Mouse (Mus musculus) gastrocnemius, adult 18-20 months (tissue): ENCODE data around the gene Pigs. TPM values are rescaled to one million over a fixed set of nuclear protein-coding genes. Genes with fewer than 3 reads are reported as not detected.

ENCODE experiments used
- DNase-seq: peaks from one replicate; pipeline ENCODE4 v3.0.0; 2021; ENCODE audit warnings: low spot score
- total RNA-seq, 2 experiments: library from RNA; stranded (reverse); gene quantifications; 2 replicates each; pipeline ENCODE4 v1.2.3; 2021

The Pigs gene
- total RNA-seq, 2 experiments from 2014 or later, result 18.2 to 19.2 TPM

DNA sequence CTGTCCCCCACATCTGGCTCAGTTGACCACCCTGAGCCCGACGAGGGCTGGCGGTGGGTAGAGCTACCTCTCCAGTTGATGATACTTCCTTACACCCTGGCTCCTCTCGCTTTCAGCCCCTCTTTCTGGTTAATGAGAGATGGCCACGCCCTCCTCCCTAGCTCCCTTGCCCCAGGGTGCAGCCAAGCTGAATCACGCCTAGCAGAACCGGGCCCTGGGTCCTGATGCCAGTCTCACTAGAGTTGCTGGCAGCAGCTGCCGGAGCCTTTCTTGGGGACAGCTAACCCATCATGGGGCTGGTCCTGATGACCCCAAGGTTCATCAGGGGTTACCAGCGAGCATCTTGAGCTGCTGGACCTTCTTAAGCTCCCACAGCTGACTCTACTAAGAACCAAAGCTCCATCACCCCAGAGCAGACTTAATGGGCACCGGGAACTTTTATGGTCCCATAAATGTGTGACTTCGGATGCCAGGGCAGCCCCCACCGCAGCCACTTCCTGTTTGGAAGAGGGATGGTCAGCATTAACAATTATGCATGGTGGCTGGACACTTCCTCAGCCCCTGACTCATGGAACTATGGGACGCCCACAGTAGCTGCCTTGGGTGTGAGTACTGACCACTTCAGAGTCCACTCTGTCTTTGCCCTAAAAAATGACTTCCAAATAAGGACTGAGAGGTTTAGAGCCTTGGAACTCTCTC, 35.2 kb downstream of the Pigs start:
- no peak for DNase-seq

DNA sequence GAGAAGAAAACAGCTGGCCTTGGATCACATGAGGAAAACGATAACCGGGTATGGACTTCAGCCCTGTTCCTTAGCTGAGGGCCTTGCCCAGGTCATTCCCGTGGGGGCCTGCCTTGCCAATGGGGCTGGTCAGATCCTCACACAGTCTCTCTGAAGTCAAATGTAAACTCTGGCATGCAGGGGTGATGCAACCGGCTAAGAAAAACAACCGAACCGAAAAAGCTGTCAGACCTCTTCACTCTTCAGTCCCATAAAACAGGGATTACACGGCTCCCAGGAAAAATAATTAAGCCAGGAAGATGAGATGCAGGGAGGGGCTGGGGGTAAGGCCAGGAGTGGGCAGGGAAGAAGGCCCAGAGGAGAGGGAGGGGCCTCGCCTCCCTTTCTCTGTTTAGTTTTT, 35.9 kb downstream of the Pigs start:
- DNase-seq, result no peak

DNA sequence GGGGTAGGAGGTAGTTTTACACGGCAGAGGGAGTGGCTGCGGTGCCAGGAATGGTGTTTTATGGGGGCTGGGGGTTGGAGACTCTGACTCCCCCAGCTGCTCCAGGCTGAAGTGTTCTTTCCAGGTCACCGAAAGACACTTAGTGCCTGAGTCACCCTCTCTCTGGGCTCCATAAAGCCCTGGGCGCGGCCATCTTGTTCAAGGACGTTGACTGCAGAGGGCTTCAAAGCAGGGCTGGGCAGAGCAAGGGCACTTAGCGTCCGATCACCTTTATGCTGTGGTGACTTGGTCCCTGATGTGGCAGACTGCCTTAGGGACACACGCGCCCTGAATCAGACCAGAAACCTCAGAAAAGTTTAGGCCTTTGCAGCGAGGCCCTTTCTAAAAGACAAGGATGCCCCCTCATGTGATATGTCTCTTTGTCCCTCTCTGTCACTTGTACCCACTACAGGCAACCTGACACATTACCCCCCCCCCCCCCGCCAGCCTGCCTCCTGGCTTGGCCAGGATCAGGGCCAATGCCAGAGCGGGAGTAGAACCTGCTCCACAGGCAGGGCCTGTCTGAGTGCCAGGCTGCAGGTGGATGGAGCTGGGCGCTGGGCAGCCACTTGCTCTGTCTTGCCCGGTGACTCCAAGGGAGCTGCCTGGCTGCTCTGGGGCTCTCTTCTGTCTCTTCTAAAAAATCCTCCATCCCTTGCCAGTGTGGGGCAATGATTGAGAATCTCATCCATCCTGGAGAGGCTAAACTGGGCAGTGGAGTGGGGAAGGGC, 39.4 kb downstream of the Pigs start:
- DNase-seq, result no peak

DNA sequence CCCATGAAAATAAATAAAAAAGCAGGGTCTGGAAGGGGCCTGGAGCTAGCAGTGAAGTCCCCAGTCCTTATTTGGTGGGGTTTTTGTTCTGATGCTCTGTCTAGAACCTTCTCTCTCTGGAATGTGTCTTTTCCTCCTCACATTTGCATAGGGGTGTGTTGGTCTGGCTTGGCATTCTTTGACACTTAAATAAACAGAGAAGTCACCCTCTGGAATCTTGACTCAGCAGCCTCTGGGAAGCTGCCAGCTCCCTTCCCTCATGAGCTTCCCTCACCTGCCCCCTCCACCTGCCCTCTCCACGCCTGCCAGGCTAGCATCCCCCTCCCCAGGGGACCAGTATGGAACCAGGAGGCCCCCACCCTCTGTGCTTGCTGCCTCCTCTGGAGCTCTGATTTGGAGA, 42.2 kb downstream of the Pigs start:
- no peak for DNase-seq

DNA sequence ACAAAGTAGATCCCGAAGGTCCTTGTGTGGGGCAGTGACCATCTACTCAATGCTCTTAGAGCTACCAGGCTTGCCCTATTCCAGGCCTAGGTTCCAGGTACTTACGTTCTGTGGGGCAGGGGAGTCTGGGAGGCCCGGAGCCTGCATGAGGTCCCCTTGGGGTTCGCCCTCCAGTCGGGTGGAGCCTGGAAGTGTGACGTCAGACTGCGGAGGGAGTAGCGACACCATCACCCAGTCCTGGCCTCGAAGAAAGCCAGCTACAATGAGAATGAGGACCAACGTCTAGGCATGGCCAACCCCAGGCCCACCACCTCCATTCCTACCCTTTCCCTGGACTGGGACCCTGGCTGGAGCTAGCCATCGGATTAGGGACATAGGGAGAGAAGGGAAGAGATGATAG, 43.5 kb downstream of the Pigs start:
- DNase-seq, result no peak

DNA sequence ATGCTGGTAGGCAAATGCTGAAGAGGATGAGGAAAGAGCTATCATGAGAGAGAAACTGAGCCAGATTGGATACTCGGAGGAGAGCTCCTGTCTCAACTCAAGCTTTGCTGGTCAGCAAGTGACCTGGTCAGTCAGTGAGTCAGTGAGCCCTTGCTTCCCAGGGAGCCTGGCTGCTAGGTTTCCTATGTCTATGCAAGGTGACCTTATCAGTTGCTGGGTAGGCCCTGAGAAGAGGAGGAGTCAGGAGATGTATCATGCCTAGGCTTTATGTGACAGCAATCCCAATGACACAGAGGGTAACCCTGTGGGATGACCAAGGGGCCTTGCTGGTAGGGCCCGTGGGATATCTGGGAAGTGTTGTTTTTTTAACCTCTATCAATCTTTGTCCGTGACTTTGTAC, 44.0 kb downstream of the Pigs start:
- DNase-seq, result no peak

DNA sequence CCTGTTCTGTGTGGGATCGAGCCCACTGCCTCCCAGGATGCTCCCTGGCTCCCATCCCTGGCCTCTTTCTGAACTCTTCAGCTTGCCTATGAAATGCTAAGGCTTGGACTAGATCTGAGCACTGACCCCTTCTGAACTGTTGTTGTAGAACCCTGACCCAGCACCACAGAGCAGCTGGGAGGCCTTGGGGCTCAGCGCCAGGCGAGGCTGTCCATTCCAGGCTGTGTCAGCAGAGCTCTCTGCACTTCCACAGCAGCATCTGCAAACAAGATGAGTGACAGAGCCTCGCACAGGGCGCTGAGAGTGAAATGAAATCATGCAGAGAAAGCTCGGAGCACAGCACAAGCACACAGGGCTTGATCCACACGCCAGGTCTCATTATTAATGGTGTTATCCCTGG, 44.4 kb downstream of the Pigs start:
- DNase-seq, result no peak

DNA sequence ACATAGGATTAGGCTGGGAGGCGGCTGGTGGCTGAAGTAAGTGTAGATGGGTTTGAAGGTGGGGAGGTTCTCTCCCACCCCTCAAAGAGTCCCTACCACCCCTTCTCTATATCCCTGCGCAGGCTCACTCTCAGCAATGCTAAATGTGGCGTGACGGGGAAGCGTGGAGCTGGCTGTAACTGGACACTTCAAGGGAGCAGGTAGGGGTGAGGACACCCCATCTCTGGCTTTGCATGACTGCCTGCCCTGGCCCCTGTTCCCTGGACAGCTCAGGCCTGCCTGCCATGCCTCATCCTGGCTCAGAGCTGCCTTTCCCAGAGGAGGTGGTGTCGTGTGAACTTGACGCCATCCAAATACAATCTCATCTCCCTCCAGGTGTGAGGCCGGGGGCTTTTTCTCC, 45.9 kb downstream of the Pigs start:
- no peak for DNase-seq

DNA sequence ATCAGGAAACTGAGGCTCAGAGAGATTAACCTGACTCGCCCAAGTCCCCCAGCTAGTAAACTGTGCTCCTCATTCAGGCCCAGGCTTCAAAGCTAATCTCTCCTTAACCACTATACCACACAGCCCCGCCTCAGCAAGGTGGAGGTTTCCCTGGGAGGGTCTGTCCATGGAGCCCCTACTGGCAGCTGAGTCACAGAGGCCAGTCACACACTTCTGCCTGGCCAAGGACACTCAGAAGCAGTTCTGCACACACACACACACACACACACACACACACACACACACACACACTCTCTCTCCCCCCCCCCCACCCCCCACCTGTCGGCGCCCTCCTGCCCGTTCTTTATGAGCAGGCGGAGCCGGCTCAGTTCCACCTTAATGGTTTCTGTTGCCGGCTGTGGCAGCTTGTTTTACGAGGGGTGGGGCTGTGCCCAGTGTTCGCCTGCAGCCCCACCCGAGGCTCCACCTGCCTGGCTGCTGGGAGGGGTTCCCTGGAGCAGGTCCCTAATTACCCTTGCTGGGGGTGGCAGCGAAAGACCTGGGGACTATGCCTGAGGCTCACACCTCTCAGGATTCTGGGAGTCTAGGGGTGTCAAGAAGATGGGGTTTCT, 49.4 kb downstream of the Pigs start:
- DNase-seq, result no peak

DNA sequence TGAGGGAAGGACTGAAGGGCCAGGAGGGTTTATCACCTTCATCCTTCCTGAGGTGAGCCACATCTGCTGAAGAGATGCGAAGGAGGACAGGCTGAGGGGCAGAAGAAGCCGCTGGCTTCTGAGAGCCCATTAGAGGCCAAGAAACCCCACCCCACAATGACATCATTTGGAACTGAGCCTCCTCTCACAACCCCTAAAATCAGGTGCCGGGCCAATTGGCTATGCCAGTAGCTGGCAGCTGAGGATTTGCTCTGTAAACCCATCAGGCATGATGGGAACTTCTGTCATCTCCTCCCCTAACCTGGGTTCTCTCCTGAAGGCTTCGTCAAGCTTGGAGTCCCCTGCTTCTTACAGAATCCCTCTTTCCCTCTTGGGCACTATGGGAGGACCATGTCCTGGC, 52.1 kb downstream of the Pigs start:
- no peak for DNase-seq

DNA sequence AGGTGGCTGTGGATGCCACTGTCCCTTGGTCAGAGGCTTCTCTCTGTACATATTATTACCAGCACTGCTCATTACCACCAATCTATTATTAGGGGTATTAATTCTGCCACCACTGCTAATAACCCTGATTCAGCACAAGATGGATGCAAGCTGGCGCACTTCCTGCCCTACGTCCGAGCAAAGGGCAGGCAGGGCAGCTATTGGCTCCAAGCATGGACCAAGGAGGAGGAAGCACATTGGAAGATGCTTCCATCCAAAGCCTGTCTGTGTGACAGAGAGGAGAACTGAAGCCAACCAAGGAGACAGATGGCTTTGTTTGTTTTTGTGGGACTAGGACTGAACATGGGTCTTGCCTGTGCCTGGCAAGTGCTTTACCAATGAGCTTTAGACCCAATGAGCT, 52.8 kb downstream of the Pigs start:
- no peak for DNase-seq

DNA sequence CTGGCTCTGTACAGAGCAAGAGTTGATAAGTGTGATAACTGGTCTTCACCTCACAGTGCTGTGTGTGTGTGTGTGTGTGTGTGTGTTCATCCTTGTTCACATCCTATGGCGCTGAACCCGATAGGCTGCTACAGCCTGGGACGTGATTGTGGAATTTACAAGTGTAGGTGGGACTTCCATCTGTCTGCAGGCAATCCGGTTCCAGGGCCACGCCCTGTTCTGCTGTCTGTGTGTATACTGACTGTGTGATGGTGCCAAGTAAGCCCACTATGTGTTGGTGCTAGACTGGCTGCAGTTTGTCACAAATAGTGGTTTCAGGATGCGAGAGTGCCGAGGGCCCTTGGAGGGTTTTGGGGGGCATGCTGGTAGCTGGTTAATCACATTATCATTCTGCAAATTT, 54.1 kb downstream of the Pigs start:
- no peak for DNase-seq

DNA sequence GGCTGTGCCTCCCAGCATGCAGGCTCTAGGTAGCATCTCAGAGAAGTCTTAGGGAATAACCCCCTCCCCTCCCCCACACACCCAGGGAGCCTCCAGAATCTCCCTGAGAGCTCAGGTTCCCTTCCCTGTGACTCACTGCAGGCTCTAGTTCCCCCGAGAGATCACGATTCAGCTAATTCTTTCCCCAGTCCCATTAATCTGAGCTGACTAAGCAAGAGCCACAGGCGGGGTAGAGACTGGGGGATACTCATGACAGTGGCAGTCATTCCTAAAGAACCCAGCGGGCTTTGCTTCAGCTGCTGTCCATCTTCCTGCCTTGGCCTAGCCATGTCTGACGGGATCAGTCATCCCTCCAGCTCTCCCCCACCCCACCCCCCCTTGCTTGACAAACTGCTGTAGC, 54.5 kb downstream of the Pigs start:
- DNase-seq, result no peak

DNA sequence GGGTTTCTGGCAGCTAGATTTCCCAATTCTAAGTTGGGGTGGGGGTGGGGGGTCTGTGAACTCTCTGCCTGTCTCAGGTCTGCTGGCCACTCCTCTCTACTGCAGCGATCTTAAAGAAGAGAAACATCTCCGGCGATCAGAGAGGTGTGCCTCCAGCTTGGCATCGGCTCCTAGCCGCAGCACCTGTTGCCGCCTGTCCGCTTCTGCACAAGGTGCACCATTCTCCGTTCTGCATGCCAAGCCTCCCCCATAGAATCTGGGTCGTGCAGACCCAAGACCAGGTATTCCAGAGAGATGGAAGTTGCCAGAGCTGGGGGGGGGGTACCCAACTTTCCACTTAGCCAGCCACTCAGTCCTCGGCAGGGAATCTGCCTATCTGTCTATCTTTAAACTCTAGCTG, 57.6 kb downstream of the Pigs start:
- DNase-seq, result no peak

DNA sequence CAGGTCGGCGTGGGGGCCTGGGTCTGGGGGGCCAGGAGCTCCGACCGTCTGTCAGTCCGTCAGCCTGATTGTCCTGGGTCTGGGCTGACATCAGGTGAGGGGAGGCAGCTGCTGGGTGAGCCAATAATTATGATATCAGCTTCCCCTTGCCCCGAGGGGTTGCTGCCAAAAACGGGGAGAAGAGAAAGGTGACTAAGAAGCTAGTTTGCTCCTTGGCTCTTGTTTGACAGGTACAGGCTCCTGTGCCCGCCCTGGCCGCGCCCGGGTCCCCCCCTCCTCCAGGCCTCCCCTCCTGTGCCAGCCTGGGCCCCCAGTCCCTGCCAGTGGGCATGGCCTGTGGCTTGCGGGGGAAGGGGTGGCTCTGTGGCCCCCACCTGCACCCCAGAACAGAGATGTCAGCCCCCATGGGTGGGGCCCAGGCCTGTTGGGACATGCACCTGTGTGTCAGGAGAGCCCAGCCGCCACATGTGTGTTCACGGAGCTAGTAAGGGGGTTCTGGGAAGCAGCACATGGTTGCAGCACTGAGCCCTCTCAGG, 58.4 kb downstream of the Pigs start, which contains the start of gene Foxn1:
Foxn1 (minus strand) TSS at position 51 of the 536 bp plus-strand sequence.
- no peak for DNase-seq

Other genes starting within 250 kb of the Pigs start
- 10 to 100 TPM; 20.1 to 22.7 TPM for gene Eral1, start 248.0 kb upstream of the Pigs start, total RNA-seq
- gene Fam222b, start 233.8 kb upstream of the Pigs start, total RNA-seq, result 1 to 10 TPM; 8.2 to 9.4 TPM
- gene Traf4, start 162.8 kb upstream of the Pigs start, total RNA-seq, result 1 to 10 TPM; 2.0 to 2.2 TPM
- gene Nek8, start 151.7 kb upstream of the Pigs start, total RNA-seq, result under 1 TPM; 0.37 to 0.50 TPM
- gene Tlcd1, start 151.7 kb upstream of the Pigs start, total RNA-seq, result 1 to 10 TPM; 1.5 to 2.2 TPM
- 100 to 1,000 TPM; 845 to 889 TPM for gene Rpl23a, start 144.8 kb upstream of the Pigs start, total RNA-seq
- 1 to 10 TPM; 2.5 to 3.5 TPM for gene Rab34, start 140.0 kb upstream of the Pigs start, total RNA-seq
- under 1 TPM; 0.47 to 0.57 TPM for gene Proca1, start 135.0 kb upstream of the Pigs start, total RNA-seq
- 10 to 100 TPM; 40.8 to 44.7 TPM for gene Sdf2, start 82.7 kb upstream of the Pigs start, total RNA-seq
- gene Supt6, start 82.4 kb upstream of the Pigs start, total RNA-seq, result 10 to 100 TPM; 27.8 to 32.3 TPM
- 100 to 1,000 TPM; 200 to 204 TPM for gene 2610507B11Rik, start 66.7 kb upstream of the Pigs start, total RNA-seq
- gene BC030499, start 37.6 kb upstream of the Pigs start, total RNA-seq, result under 1 TPM; 0.38 to 0.46 TPM
- 1 to 10 TPM; 2.3 to 2.5 TPM for gene Spag5, start 26.9 kb upstream of the Pigs start, total RNA-seq
- gene Aldoc, start 5.4 kb upstream of the Pigs start, total RNA-seq, result 1 to 10 TPM; 2.1 to 2.6 TPM
- gene Unc119, start 15.1 kb downstream of the Pigs start, total RNA-seq, result 1 to 10 TPM; 8.3 TPM
- gene Foxn1, start 58.1 kb downstream of the Pigs start, total RNA-seq, result not detected
- gene Slc13a2, start 93.8 kb downstream of the Pigs start, total RNA-seq, result not detected
- gene Slc46a1, start 137.3 kb downstream of the Pigs start, total RNA-seq, result under 1 TPM; 0.47 to 0.91 TPM
- gene Sarm1, start 169.3 kb downstream of the Pigs start, total RNA-seq, result under 1 TPM; 0.43 to 0.82 TPM
- 10 to 100 TPM in 1 of 2 experiments, 1 to 10 TPM in 1; 9.5 to 15.0 TPM for gene Vtn, start 170.7 kb downstream of the Pigs start, total RNA-seq
- not detected for gene Sebox, start 175.0 kb downstream of the Pigs start, total RNA-seq
- gene Tmem199, start 183.8 kb downstream of the Pigs start, total RNA-seq, result 10 to 100 TPM; 13.3 to 15.1 TPM
- 100 to 1,000 TPM in 1 of 2 experiments, 10 to 100 TPM in 1; 99.0 to 100 TPM for gene Poldip2, start 183.8 kb downstream of the Pigs start, total RNA-seq
- 10 to 100 TPM; 44.0 to 48.1 TPM for gene Tnfaip1, start 207.9 kb downstream of the Pigs start, total RNA-seq
- gene Ift20, start 207.9 kb downstream of the Pigs start, total RNA-seq, result 10 to 100 TPM; 17.5 to 17.6 TPM
- 1 to 10 TPM; 1.0 to 1.5 TPM for gene Tmem97, start 222.4 kb downstream of the Pigs start, total RNA-seq